Comparison of ENCODE assay signal across 7 mouse cellular contexts in genomic region chr10:77509403-77510187, GRCm38 (mm10). TPM values are rescaled to one million over a fixed set of nuclear protein-coding genes. Genes with fewer than 3 reads are reported as not detected.
DNase-seq lines count a peak whose midpoint lies in the region; ATAC-seq and TF ChIP-seq lines count a peak whose summit lies in the region.

No protein-coding gene starts in this region.

- 0 out of 2 replicates have a peak overlapping the region, but pooled peaks have one; percentile 7 for H3K9ac ChIP-seq in intestine, embryonic 14.5 days (ENCODE audit: low read length)
- H3K9ac ChIP-seq in limb, embryonic 11.5 days (ENCODE audit: low read length), result no peak overlapping the region
- no peak overlapping the region for H3K9ac ChIP-seq in midbrain, embryonic 13.5 days (replicated peaks)

- H3K9me3 ChIP-seq in intestine, embryonic 14.5 days (ENCODE audit: control insufficient read depth, low read length), result no peaks in the 10 kb centered on the region
- no peaks in the 10 kb centered on the region for H3K9me3 ChIP-seq in limb, embryonic 11.5 days (ENCODE audit: control insufficient read depth, low read length)
- H3K9me3 ChIP-seq in midbrain, embryonic 13.5 days, result no peaks in the 10 kb centered on the region

- ATAC-seq in intestine, embryonic 14.5 days (replicated peaks; ENCODE audit: low FRiP score, low TSS enrichment, low read depth), result peak; percentile 84
- ATAC-seq in limb, embryonic 11.5 days (ENCODE audit: insufficient number of reproducible peaks, low FRiP score, low TSS enrichment, low read depth), result peak; percentile 71; the same call in 1 of the 2 replicates
- ATAC-seq in midbrain, embryonic 13.5 days, result peak; percentile 86

- peaks cover 75% of the 10 kb centered on the region for H3K36me3 ChIP-seq in intestine, embryonic 14.5 days (ENCODE audit: control insufficient read depth, insufficient read depth, low read length)
- H3K36me3 ChIP-seq in limb, embryonic 11.5 days (ENCODE audit: control insufficient read depth, insufficient read depth, low read length), result peaks cover 14% of the 10 kb centered on the region; the same call in 1 of the 2 replicates
- peaks cover 82% of the 10 kb centered on the region for H3K36me3 ChIP-seq in midbrain, embryonic 13.5 days
- H3K36me3 ChIP-seq in spleen, adult 2 months (ENCODE audit: control insufficient read depth, insufficient read depth, low read length), result peaks cover 15% of the 10 kb centered on the region

- no peak for TF ChIP-seq POLR2A in spleen, adult 2 months (IDR thresholded peaks at IDR 0.05; ENCODE audit: low read depth, low read length)

- no peak overlapping the region for H3K4me2 ChIP-seq in intestine, embryonic 14.5 days (ENCODE audit: low read length)
- no peak overlapping the region for H3K4me2 ChIP-seq in limb, embryonic 11.5 days (ENCODE audit: low read depth, severe bottlenecking)
- H3K4me2 ChIP-seq in midbrain, embryonic 13.5 days (replicated peaks), result no peak overlapping the region

- no peak overlapping the region for H3K4me3 ChIP-seq in intestine, embryonic 14.5 days (ENCODE audit: low read depth, low read length)
- no peak overlapping the region for H3K4me3 ChIP-seq in limb, embryonic 11.5 days (ENCODE audit: low read depth, low read length)
- no peak overlapping the region for H3K4me3 ChIP-seq in midbrain, embryonic 13.5 days (replicated peaks)
- no peak overlapping the region for H3K4me3 ChIP-seq in spleen, adult 2 months (ENCODE audit: extremely low read depth, insufficient read depth, insufficient read length)

- WGBS in intestine, embryonic 14.5 days, result 44% methylated on average over 12 of the region's 12 CpGs
- WGBS in limb, embryonic 11.5 days, result 52% methylated on average over 12 of the region's 12 CpGs
- WGBS in midbrain, embryonic 13.5 days, result 39% methylated on average over 12 of the region's 12 CpGs
- WGBS in spleen, adult 2 months, result 72% methylated on average over 12 of the region's 12 CpGs

- intact Hi-C loops in gastrocnemius, postnatal 36 days (cut with DNase I), result loop anchor here (2.0 to 10.0 kb wide), 3 partner anchors 92 to 385 kb away; partner anchors contain the start of gene Adarb1

- peak; percentile 90; the same call in 1 of the 2 replicates for TF ChIP-seq CTCF in spleen, adult 2 months (IDR thresholded peaks at IDR 0.05; ENCODE audit: extremely low read depth, insufficient read depth, insufficient read length, insufficient replicate concordance)

- no peaks in the 10 kb centered on the region for H3K27me3 ChIP-seq in intestine, embryonic 14.5 days (replicated peaks; ENCODE audit: control insufficient read depth, insufficient read depth, low read length)
- H3K27me3 ChIP-seq in limb, embryonic 11.5 days (ENCODE audit: control insufficient read depth, insufficient read depth, low read length), result no peaks in the 10 kb centered on the region
- no peaks in the 10 kb centered on the region for H3K27me3 ChIP-seq in midbrain, embryonic 13.5 days
- H3K27me3 ChIP-seq in spleen, adult 2 months (ENCODE audit: control insufficient read depth, insufficient read depth, low read length), result no peaks in the 10 kb centered on the region

- no peak overlapping the region for H3K27ac ChIP-seq in intestine, embryonic 14.5 days (ENCODE audit: low read depth)
- H3K27ac ChIP-seq in limb, embryonic 11.5 days (replicated peaks; ENCODE audit: low read depth, low read length), result no peak overlapping the region
- H3K27ac ChIP-seq in midbrain, embryonic 13.5 days, result no peak overlapping the region
- no peak overlapping the region for H3K27ac ChIP-seq in spleen, adult 2 months (ENCODE audit: insufficient read depth, low read length)

- peak; percentile 92 for DNase-seq in adrenal gland, postnatal 10 days
- peak; percentile 91 for DNase-seq in embryo, embryonic 10.5 days (ENCODE audit: low spot score)
- peak; percentile 80 to 86 for DNase-seq in gastrocnemius, postnatal 36 days
- peak; percentile 98 for DNase-seq in intestine, embryonic 14.5 days (ENCODE audit: low spot score)
- DNase-seq in limb, embryonic 11.5 days (ENCODE audit: low spot score), result peak; percentile 94
- peak in 1 of 2 experiments; percentile 80 for DNase-seq in spleen, adult 2 months (ENCODE audit: low read depth in 1 of 2, low spot score in 2 of 2)

- peaks cover 8% of the 10 kb centered on the region for H3K4me1 ChIP-seq in intestine, embryonic 14.5 days (replicated peaks; ENCODE audit: control insufficient read depth, insufficient read depth, low read length)
- H3K4me1 ChIP-seq in limb, embryonic 11.5 days (ENCODE audit: control insufficient read depth, insufficient read depth, low read length), result peaks cover 2% of the 10 kb centered on the region; the same call in 1 of the 2 replicates
- H3K4me1 ChIP-seq in midbrain, embryonic 13.5 days (replicated peaks), result peaks cover 14% of the 10 kb centered on the region
- H3K4me1 ChIP-seq in spleen, adult 2 months (ENCODE audit: control insufficient read depth, insufficient read depth, insufficient read length), result peaks cover 19% of the 10 kb centered on the region

RNA-seq across cellular contexts. Expression of gene Fam207a, which starts 6.0 kb away (rescaled TPM):
- 10 to 100 TPM; 17.6 to 19.4 TPM for total RNA-seq in adrenal gland, postnatal 10 days (2021)
- 1 to 10 TPM; 4.7 to 5.4 TPM for total RNA-seq in gastrocnemius, postnatal 36 days (2021)
- polyA plus RNA-seq in intestine, embryonic 14.5 days (2014; fragmentation: Nextera tagmentation; extraction: Ambion mirVana), result 39.1 and 41.0 TPM in 2 replicates
- 43.4 and 43.8 TPM in 2 replicates for polyA plus RNA-seq in limb, embryonic 11.5 days (2014; fragmentation: Nextera tagmentation; extraction: Ambion mirVana)
- polyA plus RNA-seq in midbrain, embryonic 13.5 days (2015; fragmentation: Nextera tagmentation; extraction: Ambion mirVana), result 38.5 and 41.6 TPM in 2 replicates
- 21.1 and 25.6 TPM in 2 replicates for polyA plus RNA-seq in spleen, adult 2 months (2012; rRNA removed)

RNA-seq across cellular contexts. Expression of gene Itgb2, which starts 20.5 kb away (rescaled TPM):
- 1 to 10 TPM; 8.1 to 9.2 TPM for total RNA-seq in adrenal gland, postnatal 10 days (2021)
- total RNA-seq in gastrocnemius, postnatal 36 days (2021), result 1 to 10 TPM; 1.5 to 1.8 TPM
- polyA plus RNA-seq in intestine, embryonic 14.5 days (2014; fragmentation: Nextera tagmentation; extraction: Ambion mirVana), result 1.9 and 3.1 TPM in 2 replicates
- 0.64 and 0.68 TPM in 2 replicates for polyA plus RNA-seq in limb, embryonic 11.5 days (2014; fragmentation: Nextera tagmentation; extraction: Ambion mirVana)
- 0.61 and 0.87 TPM in 2 replicates for polyA plus RNA-seq in midbrain, embryonic 13.5 days (2015; fragmentation: Nextera tagmentation; extraction: Ambion mirVana)
- 154 and 176 TPM in 2 replicates for polyA plus RNA-seq in spleen, adult 2 months (2012; rRNA removed)

Comparison
In these comparisons a context has a peak if more than half of its experiments do, and no peak if none do; other contexts are left out.
1. RNA of gene Itgb2, which starts 20.5 kb away (polyA plus RNA-seq): 154 to 176 TPM in spleen, adult 2 months; 1.9 to 3.1 TPM in intestine, embryonic 14.5 days, 0.61 to 0.87 TPM in midbrain, embryonic 13.5 days and 0.64 to 0.68 TPM in limb, embryonic 11.5 days; every median in the first group is over 10 times any median in the second.
2. Peak in every context shown above with its lines, with median percentiles within 50 percentile points of each other: ATAC-seq.